Mouse (Mus musculus) limb, embryonic 13.5 days (tissue): Measurements from ENCODE around the gene Arpp21. TPM values are rescaled to one million over a fixed set of nuclear protein-coding genes. Genes with fewer than 3 reads are reported as not detected.
A peak's percentile ranks its signal among the peaks of the same experiment; 100 is the strongest.

Experiments used
- ATAC-seq: fragments of 200-750 bp; cut with Nextera tagmentation; 2 replicates; pipeline ENCODE4 v1.8.0; 2017; ENCODE audit warnings: low read depth, moderate number of reproducible peaks, moderate TSS enrichment; ENCODE audit not compliant: low FRiP score
- H3K27ac ChIP-seq: fragments of 300-500 bp; sonication (generic); 2 replicates; pipeline ENCODE4 v1.5.1; 2015; ENCODE audit warnings: inconsistent platforms, mild to moderate bottlenecking, moderate library complexity
- H3K27me3 ChIP-seq: fragments of 300-500 bp; sonication (generic); 2 replicates; pipeline ENCODE4 v1.6.1; 2015; ENCODE audit warnings: mild to moderate bottlenecking, inconsistent platforms
- H3K36me3 ChIP-seq: fragments of 300-500 bp; sonication (generic); 2 replicates; pipeline ENCODE4 v1.6.1; 2015; ENCODE audit warnings: inconsistent platforms, mild to moderate bottlenecking, moderate library complexity
- H3K4me1 ChIP-seq: fragments of 300-500 bp; sonication (generic); 2 replicates; pipeline ENCODE4 v1.6.1; 2015; ENCODE audit warnings: inconsistent platforms
- H3K4me2 ChIP-seq: fragments of 300-500 bp; sonication (generic); replicated peaks from 2 replicates; pipeline ENCODE4 v1.6.1; 2015; ENCODE audit warnings: inconsistent platforms, mild to moderate bottlenecking, moderate library complexity
- H3K4me3 ChIP-seq: fragments of 300-500 bp; sonication (generic); 2 replicates; pipeline ENCODE4 v1.5.1; 2015; ENCODE audit warnings: moderate library complexity, mild to moderate bottlenecking, inconsistent platforms
- H3K9ac ChIP-seq: fragments of 300-500 bp; sonication (generic); 2 replicates; pipeline ENCODE4 v1.6.1; 2015; ENCODE audit warnings: mild to moderate bottlenecking, inconsistent platforms
- H3K9me3 ChIP-seq: fragments of 300-500 bp; sonication (generic); 2 replicates; pipeline ENCODE4 v1.6.1; 2016; ENCODE audit warnings: inconsistent platforms
- WGBS: fragments of 180-500 bp; shearing (Covaris S2); methylation state at CpG from one replicate; pipeline ENCODE4 v1.1.7; 2015; 5-methylcytosine and 5-hydroxymethylcytosine counted together
- polyA plus RNA-seq: library from polyadenylated mRNA; unstranded; fragments of >200 nt; fragmentation: Nextera tagmentation; extraction: Ambion mirVana; gene quantifications from 2 replicates; pipeline ENCODE4 v1.2.1, GENCODE M21; 2015

Gene Arpp21
- polyA plus RNA-seq, 1 experiment from 2014 or later = 18.9 TPM

- no peak for ATAC-seq
- no peak overlapping the region for H3K4me3 ChIP-seq
- 71% methylated on average over 2 of the region's 2 CpGs for WGBS
- H3K9me3 ChIP-seq = no peaks in the 10 kb centered on the region
- H3K36me3 ChIP-seq = no peaks in the 10 kb centered on the region
- H3K4me1 ChIP-seq = no peaks in the 10 kb centered on the region
- H3K4me2 ChIP-seq = no peak overlapping the region
- H3K9ac ChIP-seq = no peak overlapping the region
- no peaks in the 10 kb centered on the region for H3K27me3 ChIP-seq
- H3K27ac ChIP-seq = no peak overlapping the region
Observed at GRCm38 (mm10) chr9:112247183-112247582, 11.4 kb upstream of the Arpp21 start.

DNA sequence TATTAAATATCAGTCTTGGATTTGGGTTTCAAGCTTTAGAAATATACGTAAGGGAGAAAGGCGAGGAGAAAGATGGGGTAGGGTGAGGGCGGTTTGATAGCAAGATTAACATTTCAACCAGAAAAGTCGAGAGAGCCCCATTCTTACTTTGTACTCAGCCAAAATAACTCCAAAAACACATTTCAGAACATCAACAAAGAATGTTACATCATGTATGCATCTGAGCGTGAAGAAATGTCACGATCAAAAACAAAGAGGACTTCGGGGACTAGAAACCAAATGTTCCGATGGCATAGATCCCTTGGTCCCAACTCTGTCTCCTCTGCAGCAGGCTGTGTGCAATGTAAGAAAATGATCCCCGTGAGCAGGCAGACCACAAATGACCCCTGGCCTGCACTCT lies 2.4 kb upstream of the Arpp21 start:
- 81% methylated on average over 9 of the region's 9 CpGs for WGBS

GRCm38 (mm10) chr9:112236551-112236950 lies 813 bp upstream of the Arpp21 start:
- H3K4me1 ChIP-seq = peaks cover 19% of the 10 kb centered on the region
- H3K27me3 ChIP-seq = peaks cover 67% of the 10 kb centered on the region
- no peak for ATAC-seq
- no peak overlapping the region for H3K4me3 ChIP-seq
- H3K9ac ChIP-seq = no peak overlapping the region
- no peaks in the 10 kb centered on the region for H3K9me3 ChIP-seq
- no peaks in the 10 kb centered on the region for H3K36me3 ChIP-seq
- WGBS = 80% methylated on average over 8 of the region's 8 CpGs
- no peak overlapping the region for H3K4me2 ChIP-seq
- no peak overlapping the region for H3K27ac ChIP-seq

More for the DNA sequence above, 2.4 kb upstream of the Arpp21 start:
- peaks cover 51% of the 10 kb centered on the region for H3K27me3 ChIP-seq
- no peak for ATAC-seq
- no peaks in the 10 kb centered on the region for H3K36me3 ChIP-seq
- H3K27ac ChIP-seq = no peak overlapping the region
- no peak overlapping the region for H3K4me2 ChIP-seq
- H3K9me3 ChIP-seq = no peaks in the 10 kb centered on the region
- no peak overlapping the region for H3K9ac ChIP-seq
- H3K4me1 ChIP-seq = peaks cover 19% of the 10 kb centered on the region
- H3K4me3 ChIP-seq = no peak overlapping the region

GRCm38 (mm10) chr9:112235041-112235695 lies 570 bp downstream of the Arpp21 start:
- Histone ChIP-seq H3K27me3 (peaks cover 76% of the 10 kb centered on the region), H3K27ac (no peak overlapping the region)
- peak; percentile 57 for ATAC-seq

DNA sequence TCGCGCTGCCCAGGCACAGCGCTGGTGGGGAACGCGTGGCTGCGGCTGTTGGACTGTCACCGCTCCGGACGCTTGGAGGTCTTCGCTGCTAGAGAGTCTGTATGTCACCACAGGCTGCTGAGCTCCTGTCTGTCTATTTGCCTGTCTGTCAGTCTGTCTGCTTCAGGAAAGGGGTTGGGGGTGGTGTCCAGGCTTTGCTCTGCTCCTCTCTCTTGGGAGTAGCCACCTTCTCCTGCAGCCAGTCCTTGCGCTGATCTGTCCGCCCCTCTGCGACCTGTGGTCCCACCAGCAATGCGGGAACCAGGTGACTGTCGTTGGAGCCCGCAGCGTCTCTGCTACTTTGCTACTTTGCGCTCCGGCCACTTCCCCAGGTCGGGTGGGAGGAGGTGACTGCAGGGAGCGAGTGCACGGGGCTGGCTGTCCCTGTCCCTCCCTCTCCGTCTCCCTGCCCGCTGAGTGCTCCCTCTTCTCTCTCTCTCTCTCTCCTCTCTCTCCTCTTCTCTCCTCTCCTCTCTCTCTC lies 1.2 kb downstream of the Arpp21 start:
- H3K9me3 ChIP-seq = no peaks in the 10 kb centered on the region
- H3K4me2 ChIP-seq = peak overlapping the region; percentile 86
- no peak overlapping the region for H3K27ac ChIP-seq
- peak; percentile 29; the same call in 1 of the 2 replicates for ATAC-seq
- peaks cover 76% of the 10 kb centered on the region for H3K27me3 ChIP-seq
- H3K9ac ChIP-seq = peak overlapping the region; percentile 50
- under 1% methylated on average over 24 of the region's 24 CpGs for WGBS
- H3K4me3 ChIP-seq = peak overlapping the region; percentile 48
- H3K4me1 ChIP-seq = peaks cover 19% of the 10 kb centered on the region
- H3K36me3 ChIP-seq = no peaks in the 10 kb centered on the region

More at GRCm38 (mm10) chr9:112235041-112235695, 570 bp downstream of the Arpp21 start:
- no peaks in the 10 kb centered on the region for H3K9me3 ChIP-seq
- no peaks in the 10 kb centered on the region for H3K36me3 ChIP-seq
- H3K4me3 ChIP-seq = peak overlapping the region; percentile 48
- peaks cover 19% of the 10 kb centered on the region for H3K4me1 ChIP-seq
- peak overlapping the region; percentile 50 for H3K9ac ChIP-seq
- WGBS = under 1% methylated on average over 44 of the region's 44 CpGs
- peak overlapping the region; percentile 86 for H3K4me2 ChIP-seq

DNA sequence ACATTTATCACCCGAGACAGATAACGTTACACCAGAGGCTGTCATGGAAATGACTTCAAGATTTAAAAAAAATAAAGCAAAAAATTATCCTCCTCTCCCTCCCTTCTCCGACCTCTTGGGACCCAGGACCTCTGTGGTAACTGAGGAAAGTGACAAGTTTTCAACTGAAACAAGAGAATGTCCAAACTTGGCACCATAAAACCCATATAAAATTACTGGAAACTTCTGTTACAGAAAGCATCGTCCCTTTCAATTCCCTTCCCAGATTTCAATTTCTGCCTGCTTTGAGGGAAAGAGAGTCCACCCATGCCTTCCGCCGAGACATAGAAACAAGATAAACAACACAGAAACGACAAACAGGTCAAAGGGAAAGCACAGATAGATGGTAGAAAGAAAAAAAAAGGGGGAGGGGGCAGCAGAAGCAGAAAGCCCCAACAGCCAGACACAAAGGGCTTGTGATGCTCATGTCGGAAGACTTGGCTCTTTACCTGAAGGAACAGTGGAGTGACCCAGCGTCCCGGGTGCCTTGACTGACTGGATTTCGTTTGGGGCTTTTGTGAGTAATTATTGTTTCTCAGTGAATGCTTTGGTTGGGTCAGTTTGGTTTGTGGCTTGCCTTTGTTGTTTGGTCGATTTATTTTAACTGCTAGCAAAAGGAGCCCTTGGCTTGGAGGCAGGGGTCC lies 1.8 kb downstream of the Arpp21 start:
- Histone ChIP-seq H3K27ac (no peak overlapping the region), H3K9me3 (no peaks in the 10 kb centered on the region), H3K4me2 (peak overlapping the region; percentile 86), H3K9ac (no peak overlapping the region), H3K4me1 (peaks cover 19% of the 10 kb centered on the region), H3K36me3 (no peaks in the 10 kb centered on the region), H3K27me3 (peaks cover 76% of the 10 kb centered on the region), H3K4me3 (peak overlapping the region; percentile 48)
- 14% methylated on average over 12 of the region's 12 CpGs for WGBS
- no peak for ATAC-seq

DNA sequence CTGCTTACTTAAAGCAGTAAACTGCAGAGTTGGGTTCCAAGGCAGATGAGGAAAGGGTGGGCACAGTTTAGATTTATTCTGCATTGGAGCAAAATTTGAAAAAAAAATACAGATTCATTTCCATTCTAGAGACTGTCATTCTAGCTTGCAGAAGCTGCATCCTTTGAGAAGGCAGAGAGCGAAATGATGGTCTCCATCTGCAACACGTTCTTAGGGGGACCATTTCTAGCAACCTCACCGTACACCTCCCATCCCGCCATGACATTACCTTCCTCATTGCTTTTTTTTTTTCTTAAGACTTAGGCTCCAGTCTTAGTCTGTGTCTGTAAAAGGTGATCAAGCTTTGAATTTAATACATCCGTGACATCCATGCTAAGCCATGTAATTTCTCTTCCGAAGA lies 2.4 kb downstream of the Arpp21 start:
- Histone ChIP-seq H3K27me3 (peaks cover 73% of the 10 kb centered on the region), H3K9ac (no peak overlapping the region), H3K36me3 (no peaks in the 10 kb centered on the region), H3K4me2 (no peak overlapping the region), H3K27ac (no peak overlapping the region), H3K4me3 (no peak overlapping the region), H3K9me3 (no peaks in the 10 kb centered on the region), H3K4me1 (peaks cover 19% of the 10 kb centered on the region)
- ATAC-seq = no peak
- 68% methylated on average over 6 of the region's 6 CpGs for WGBS

DNA sequence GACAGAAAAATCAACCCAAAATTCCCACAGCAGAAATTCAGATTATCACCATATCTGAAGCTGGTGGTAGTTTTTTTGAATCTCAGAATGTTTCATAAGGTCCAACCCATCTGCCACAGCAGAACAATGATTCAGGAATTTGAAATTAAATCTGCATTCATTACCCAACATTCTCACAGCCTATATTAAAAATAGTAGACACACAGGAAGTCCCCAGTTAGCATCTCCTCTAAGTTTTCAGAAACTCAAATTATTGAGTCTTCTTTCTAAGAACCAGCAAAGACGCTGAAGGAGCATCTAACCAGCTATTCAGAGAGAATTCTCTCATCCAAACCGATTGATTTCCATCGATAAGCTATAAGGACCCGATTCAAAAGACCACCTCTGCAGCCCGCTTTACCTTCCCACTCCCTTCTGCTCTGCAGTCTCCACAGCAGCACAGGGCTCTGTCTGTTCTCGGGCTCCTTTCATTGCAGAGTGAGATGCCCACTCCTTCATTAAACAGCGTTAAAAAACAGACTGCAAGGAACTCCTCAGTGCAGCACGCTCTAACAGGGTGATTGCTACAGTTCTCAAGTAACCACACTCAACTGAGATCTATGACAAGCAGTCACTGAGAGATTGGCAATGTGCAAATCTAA lies 3.7 kb downstream of the Arpp21 start:
- Histone ChIP-seq H3K36me3 (no peaks in the 10 kb centered on the region), H3K27me3 (peaks cover 62% of the 10 kb centered on the region), H3K4me1 (peaks cover 19% of the 10 kb centered on the region), H3K27ac (no peak overlapping the region), H3K9me3 (no peaks in the 10 kb centered on the region), H3K4me3 (no peak overlapping the region), H3K9ac (no peak overlapping the region), H3K4me2 (no peak overlapping the region)
- 55% methylated on average over 8 of the region's 8 CpGs for WGBS
- no peak for ATAC-seq

GRCm38 (mm10) chr9:112231383-112231782 lies 4.4 kb downstream of the Arpp21 start:
- peaks cover 56% of the 10 kb centered on the region for H3K27me3 ChIP-seq
- ATAC-seq = no peak
- 81% methylated on average over 5 of the region's 5 CpGs for WGBS
- H3K4me2 ChIP-seq = no peak overlapping the region
- H3K4me1 ChIP-seq = peaks cover 19% of the 10 kb centered on the region
- H3K27ac ChIP-seq = no peak overlapping the region
- no peaks in the 10 kb centered on the region for H3K36me3 ChIP-seq
- H3K4me3 ChIP-seq = no peak overlapping the region
- H3K9me3 ChIP-seq = no peaks in the 10 kb centered on the region
- H3K9ac ChIP-seq = no peak overlapping the region

DNA sequence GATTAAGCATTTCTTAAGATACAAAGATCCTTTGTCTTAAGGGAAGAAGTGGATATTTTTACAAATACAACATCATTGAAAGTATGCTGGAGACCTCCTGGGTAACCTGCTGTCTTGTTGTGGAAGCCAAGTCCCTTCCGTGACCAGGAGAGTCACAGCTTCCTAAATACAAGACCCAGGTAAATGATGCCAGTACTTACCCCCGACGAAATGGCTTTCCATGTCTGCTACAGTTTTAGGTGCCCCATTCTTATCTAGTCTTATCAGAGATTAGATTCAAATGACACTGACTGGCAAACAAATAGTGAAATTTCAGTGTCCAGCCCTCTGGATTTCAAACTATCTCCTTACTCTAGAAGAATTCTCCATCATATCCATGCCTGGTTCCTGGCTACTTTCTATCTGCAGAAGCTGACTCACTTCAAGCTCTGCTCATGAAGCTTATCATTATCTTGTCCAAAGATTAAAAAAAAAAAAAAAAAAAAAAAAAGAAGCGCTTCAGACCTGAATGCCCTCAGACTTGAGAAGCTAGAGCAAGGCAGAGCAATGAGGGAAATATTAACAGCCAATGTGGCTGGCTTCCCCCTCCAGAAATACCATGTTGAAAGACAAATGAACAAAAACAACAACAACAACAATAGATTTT lies 4.9 kb downstream of the Arpp21 start:
- ATAC-seq = no peak
- Histone ChIP-seq H3K36me3 (no peaks in the 10 kb centered on the region), H3K9ac (no peak overlapping the region), H3K9me3 (no peaks in the 10 kb centered on the region), H3K27me3 (peaks cover 51% of the 10 kb centered on the region), H3K27ac (no peak overlapping the region), H3K4me2 (no peak overlapping the region), H3K4me3 (no peak overlapping the region), H3K4me1 (peaks cover 19% of the 10 kb centered on the region)
- 84% methylated on average over 4 of the region's 4 CpGs for WGBS

DNA sequence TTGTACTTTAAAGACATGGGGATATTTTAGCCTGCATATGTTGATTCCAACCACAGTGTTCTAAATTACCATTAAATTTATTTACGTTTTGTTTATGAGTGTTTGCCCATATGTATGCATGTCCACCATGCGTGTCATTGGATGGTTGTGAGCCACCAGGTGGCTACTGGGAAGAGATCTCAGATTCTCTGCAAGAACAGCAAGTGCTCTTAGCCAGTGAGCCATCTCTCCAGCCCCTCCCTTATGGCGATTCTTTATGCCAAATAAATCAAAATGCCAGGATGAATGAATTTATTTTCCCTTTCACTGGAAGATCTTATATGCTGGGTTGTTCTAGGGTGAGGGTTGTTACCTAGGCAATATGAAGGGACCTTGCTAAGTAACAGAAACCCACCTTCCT lies 7.3 kb downstream of the Arpp21 start:
- WGBS = 71% methylated on average over 3 of the region's 3 CpGs
- H3K4me1 ChIP-seq = no peaks in the 10 kb centered on the region
- no peaks in the 10 kb centered on the region for H3K9me3 ChIP-seq
- H3K9ac ChIP-seq = no peak overlapping the region
- no peak overlapping the region for H3K4me3 ChIP-seq
- H3K27me3 ChIP-seq = peaks cover 28% of the 10 kb centered on the region
- ATAC-seq = no peak
- H3K27ac ChIP-seq = no peak overlapping the region
- H3K4me2 ChIP-seq = no peak overlapping the region
- H3K36me3 ChIP-seq = no peaks in the 10 kb centered on the region

DNA sequence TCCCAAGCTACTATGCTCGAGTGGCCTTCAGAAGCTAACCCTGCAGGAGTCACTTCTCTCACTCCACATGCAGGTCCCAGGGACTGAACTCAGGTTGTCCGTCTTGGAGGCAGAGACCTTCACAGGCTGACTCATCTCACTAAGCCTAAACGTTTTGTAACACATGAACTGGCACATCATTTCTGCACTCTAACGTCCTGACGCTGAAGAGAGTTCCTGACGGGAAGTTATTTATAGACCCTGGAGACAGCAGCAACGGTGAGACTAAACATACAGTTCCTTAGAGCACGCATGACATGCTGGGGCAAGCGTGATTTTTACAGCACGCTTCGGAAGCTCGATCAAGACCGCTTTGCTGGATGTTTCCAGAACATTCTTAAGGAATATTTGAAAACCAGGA lies 8.6 kb downstream of the Arpp21 start:
- H3K36me3 ChIP-seq = no peaks in the 10 kb centered on the region
- H3K4me2 ChIP-seq = no peak overlapping the region
- no peak for ATAC-seq
- H3K9me3 ChIP-seq = no peaks in the 10 kb centered on the region
- no peaks in the 10 kb centered on the region for H3K4me1 ChIP-seq
- H3K4me3 ChIP-seq = no peak overlapping the region
- no peak overlapping the region for H3K9ac ChIP-seq
- 63% methylated on average over 13 of the region's 13 CpGs for WGBS
- H3K27ac ChIP-seq = no peak overlapping the region
- peaks cover 15% of the 10 kb centered on the region for H3K27me3 ChIP-seq
